Mouse (Mus musculus): ENCODE measurements around the gene Map7.

- TF ChIP-seq CTCF (IDR thresholded peaks at IDR 0.05; ENCODE audit: low read depth, low read length) (no peak), POLR2A (IDR thresholded peaks at IDR 0.05; ENCODE audit: insufficient read depth, low read length) (no peak), EP300 (IDR thresholded peaks at IDR 0.05; ENCODE audit: insufficient read depth, low read depth, low read length) (no peak)
Measured at GRCm38 (mm10) chr10:20202818-20203217, 54.5 kb downstream of the Map7 start.
